Mouse (Mus musculus): ENCODE measurements around the gene Arid5b. TPM values are rescaled to one million over a fixed set of nuclear protein-coding genes. Genes with fewer than 3 reads are reported as not detected.

Gene Arid5b
- polyA plus RNA-seq (2014; fragmentation: Illumina TruSeq; extraction: RNeasy Lipid Tissue Mini Kit (QIAGEN cat#74804)): 36.4 TPM

GRCm38 (mm10) chr10:68278632-68279361 lies at the start of gene Arid5b:
TSS of gene Arid5b (minus strand) at chr10:68278740.

